Mouse (Mus musculus) bone marrow macrophage, adult 2 months (primary cell): ENCODE results near the gene Mboat1. TPM values are rescaled to one million over a fixed set of nuclear protein-coding genes. Genes with fewer than 3 reads are reported as not detected.
A peak's percentile ranks its signal among the peaks of the same experiment; 100 is the strongest.

ENCODE experiments used
- H3K27ac ChIP-seq: 2 replicates; pipeline ENCODE4 v1.5.1; 2012; ENCODE audit warnings: low read depth, low read length; ENCODE audit not compliant: insufficient read depth
- H3K4me1 ChIP-seq: 2 replicates; pipeline ENCODE4 v1.6.1; 2012; ENCODE audit warnings: low read length; ENCODE audit not compliant: control insufficient read depth, insufficient read depth
- H3K4me3 ChIP-seq: 2 replicates; pipeline ENCODE4 v1.5.1; 2012; ENCODE audit warnings: mild to moderate bottlenecking, low read length, moderate library complexity; ENCODE audit not compliant: insufficient read depth
- CTCF ChIP-seq: IDR thresholded peaks from 2 replicates; pipeline ENCODE4 v1.5.1; 2012; ENCODE audit warnings: low read depth, mild to moderate bottlenecking, low read length, moderate library complexity
- POLR2A ChIP-seq: IDR thresholded peaks from 2 replicates; pipeline ENCODE4 v1.6.1; 2012; ENCODE audit warnings: mild to moderate bottlenecking, low read depth, low read length, borderline replicate concordance
- polyA plus RNA-seq: library from polyadenylated mRNA; stranded (reverse); fragments of >200 nt; gene quantifications from 2 replicates; pipeline ENCODE4 v1.2.4, GENCODE M21; 2012; ENCODE audit not compliant: missing spikeins, insufficient read depth, insufficient read length

The Mboat1 gene
- polyA plus RNA-seq, 1 experiment = 4.5 TPM

- H3K27ac ChIP-seq = no peak overlapping the region
- no peak overlapping the region for H3K4me3 ChIP-seq
- no peak for TF ChIP-seq CTCF
- no peak for TF ChIP-seq POLR2A
- no peaks in the 10 kb centered on the region for H3K4me1 ChIP-seq
These were observed 122.5 kb downstream of the Mboat1 start for GRCm38 (mm10) chr13:30258802-30259201.

GRCm38 (mm10) chr13:30259326-30259725, 123.0 kb downstream of the Mboat1 start:
- TF ChIP-seq CTCF (no peak), POLR2A (no peak)
- Histone ChIP-seq H3K27ac (no peak overlapping the region), H3K4me1 (no peaks in the 10 kb centered on the region), H3K4me3 (no peak overlapping the region)

GRCm38 (mm10) chr13:30259912-30260560, 123.7 kb downstream of the Mboat1 start:
- H3K4me3 ChIP-seq = no peak overlapping the region
- TF ChIP-seq POLR2A (no peak), CTCF (peak; percentile 35; the same call in 1 of the 2 replicates)
- H3K4me1 ChIP-seq = no peaks in the 10 kb centered on the region
- no peak overlapping the region for H3K27ac ChIP-seq

GRCm38 (mm10) chr13:30263681-30264080, 127.4 kb downstream of the Mboat1 start:
- no peaks in the 10 kb centered on the region for H3K4me1 ChIP-seq
- TF ChIP-seq CTCF (no peak), POLR2A (no peak)
- no peak overlapping the region for H3K4me3 ChIP-seq

GRCm38 (mm10) chr13:30264303-30264702, 128.0 kb downstream of the Mboat1 start:
- Histone ChIP-seq H3K27ac (no peak overlapping the region), H3K4me3 (no peak overlapping the region), H3K4me1 (no peaks in the 10 kb centered on the region)
- TF ChIP-seq POLR2A (no peak), CTCF (no peak)

More at GRCm38 (mm10) chr13:30263681-30264080, 127.4 kb downstream of the Mboat1 start:
- no peak overlapping the region for H3K27ac ChIP-seq

- Histone ChIP-seq H3K4me3 (no peak overlapping the region), H3K27ac (no peak overlapping the region), H3K4me1 (no peaks in the 10 kb centered on the region)
- TF ChIP-seq POLR2A (no peak), CTCF (no peak)
These were observed 128.5 kb downstream of the Mboat1 start for GRCm38 (mm10) chr13:30264765-30265164.

- H3K27ac ChIP-seq = no peak overlapping the region
- H3K4me3 ChIP-seq = no peak overlapping the region
- H3K4me1 ChIP-seq = no peaks in the 10 kb centered on the region
- TF ChIP-seq CTCF = no peak
- TF ChIP-seq POLR2A = no peak
These were observed 129.7 kb downstream of the Mboat1 start for GRCm38 (mm10) chr13:30266036-30266435.

GRCm38 (mm10) chr13:30272040-30272686, 135.9 kb downstream of the Mboat1 start:
- no peaks in the 10 kb centered on the region for H3K4me1 ChIP-seq
- H3K27ac ChIP-seq = no peak overlapping the region
- H3K4me3 ChIP-seq = no peak overlapping the region
- TF ChIP-seq CTCF = no peak
- no peak for TF ChIP-seq POLR2A

Other genes with a start within 250 kb of the Mboat1 start
- gene E2f3, start 150.4 kb upstream of the Mboat1 start, polyA plus RNA-seq = 7.9 and 8.9 TPM in 2 replicates
- gene Agtr1a, start 200.0 kb downstream of the Mboat1 start, polyA plus RNA-seq = not detected in 2 replicates